Mouse (Mus musculus): Measurements from ENCODE around the gene Trib3.

Gene Trib3

GRCm38 (mm10) chr2:152332101-152332825 lies 11.6 kb downstream of the Trib3 start, which contains the start of gene Rbck1:
TSS of gene Rbck1 (minus strand) at chr2:152332653.
- no peak for TF ChIP-seq GATA4 (IDR thresholded peaks at IDR 0.05; ENCODE audit: insufficient replicate concordance, low read length)

GRCm38 (mm10) chr2:152330858-152331423 lies 12.9 kb downstream of the Trib3 start:
- TF ChIP-seq GATA4 (IDR thresholded peaks at IDR 0.05; ENCODE audit: insufficient replicate concordance, low read length), result no peak

- TF ChIP-seq GATA4 (IDR thresholded peaks at IDR 0.05; ENCODE audit: insufficient replicate concordance, low read length), result no peak
Observed at GRCm38 (mm10) chr2:152327980-152328379, 15.9 kb downstream of the Trib3 start.

GRCm38 (mm10) chr2:152326654-152327053 lies 17.2 kb downstream of the Trib3 start:
- no peak for TF ChIP-seq GATA4 (IDR thresholded peaks at IDR 0.05; ENCODE audit: insufficient replicate concordance, low read length)

GRCm38 (mm10) chr2:152326157-152326556 lies 17.7 kb downstream of the Trib3 start:
- TF ChIP-seq GATA4 (IDR thresholded peaks at IDR 0.05; ENCODE audit: insufficient replicate concordance, low read length), result no peak

- no peak for TF ChIP-seq GATA4 (IDR thresholded peaks at IDR 0.05; ENCODE audit: insufficient replicate concordance, low read length)
Observed at GRCm38 (mm10) chr2:152324842-152325241, 19.0 kb downstream of the Trib3 start.

GRCm38 (mm10) chr2:152323971-152324370 lies 19.9 kb downstream of the Trib3 start:
- TF ChIP-seq GATA4 (IDR thresholded peaks at IDR 0.05; ENCODE audit: insufficient replicate concordance, low read length), result no peak

GRCm38 (mm10) chr2:152322198-152322597 lies 21.6 kb downstream of the Trib3 start:
- no peak for TF ChIP-seq GATA4 (IDR thresholded peaks at IDR 0.05; ENCODE audit: insufficient replicate concordance, low read length)

GRCm38 (mm10) chr2:152321558-152321957 lies 22.3 kb downstream of the Trib3 start:
- no peak for TF ChIP-seq GATA4 (IDR thresholded peaks at IDR 0.05; ENCODE audit: insufficient replicate concordance, low read length)

- TF ChIP-seq GATA4 (IDR thresholded peaks at IDR 0.05; ENCODE audit: insufficient replicate concordance, low read length), result no peak
Observed at GRCm38 (mm10) chr2:152317054-152317453, 26.8 kb downstream of the Trib3 start.

- TF ChIP-seq GATA4 (IDR thresholded peaks at IDR 0.05; ENCODE audit: insufficient replicate concordance, low read length), result no peak
Observed at GRCm38 (mm10) chr2:152313926-152314325, 29.9 kb downstream of the Trib3 start.

GRCm38 (mm10) chr2:152312996-152313395 lies 30.8 kb downstream of the Trib3 start:
- no peak for TF ChIP-seq GATA4 (IDR thresholded peaks at IDR 0.05; ENCODE audit: insufficient replicate concordance, low read length)

- no peak for TF ChIP-seq GATA4 (IDR thresholded peaks at IDR 0.05; ENCODE audit: insufficient replicate concordance, low read length)
Observed at GRCm38 (mm10) chr2:152307186-152307585, 36.6 kb downstream of the Trib3 start.

- no peak for TF ChIP-seq GATA4 (IDR thresholded peaks at IDR 0.05; ENCODE audit: insufficient replicate concordance, low read length)
Observed at GRCm38 (mm10) chr2:152305480-152305879, 38.4 kb downstream of the Trib3 start.

- no peak for TF ChIP-seq GATA4 (IDR thresholded peaks at IDR 0.05; ENCODE audit: insufficient replicate concordance, low read length)
Observed at GRCm38 (mm10) chr2:152303781-152304180, 40.1 kb downstream of the Trib3 start.

GRCm38 (mm10) chr2:152302862-152303261 lies 41.0 kb downstream of the Trib3 start:
- TF ChIP-seq GATA4 (IDR thresholded peaks at IDR 0.05; ENCODE audit: insufficient replicate concordance, low read length), result no peak

- no peak for TF ChIP-seq GATA4 (IDR thresholded peaks at IDR 0.05; ENCODE audit: insufficient replicate concordance, low read length)
Observed at GRCm38 (mm10) chr2:152294541-152294940, 49.3 kb downstream of the Trib3 start.
